Mouse (Mus musculus) stomach, embryonic 16.5 days (tissue): ENCODE measurements around the gene Thrap3. TPM values are rescaled to one million over a fixed set of nuclear protein-coding genes. Genes with fewer than 3 reads are reported as not detected.

Experiments
- ATAC-seq: fragments of 200-750 bp; cut with Nextera tagmentation; 2 replicates; pipeline ENCODE4 v1.8.0; 2017; ENCODE audit warnings: moderate number of reproducible peaks, moderate TSS enrichment; ENCODE audit not compliant: insufficient read depth, low FRiP score
- H3K27ac ChIP-seq: fragments of 300-500 bp; sonication (generic); 2 replicates; pipeline ENCODE4 v1.5.1; 2014; ENCODE audit warnings: low read length
- H3K27me3 ChIP-seq: fragments of 300-500 bp; sonication (generic); 2 replicates; pipeline ENCODE4 v1.6.1; 2014; ENCODE audit warnings: low read length, control low read depth, mixed read lengths; ENCODE audit not compliant: control insufficient read depth, insufficient read depth
- H3K36me3 ChIP-seq: fragments of 300-500 bp; sonication (generic); 2 replicates; pipeline ENCODE4 v1.6.1; 2014; ENCODE audit warnings: low read length; ENCODE audit not compliant: control insufficient read depth, insufficient read depth
- H3K4me1 ChIP-seq: fragments of 300-500 bp; sonication (generic); 2 replicates; pipeline ENCODE4 v1.6.1; 2014; ENCODE audit warnings: low read length, control low read depth, mixed read lengths; ENCODE audit not compliant: control insufficient read depth, insufficient read depth
- H3K4me2 ChIP-seq: fragments of 300-500 bp; sonication (generic); 2 replicates; pipeline ENCODE4 v1.6.1; 2014; ENCODE audit warnings: low read depth, low read length, mixed read lengths
- H3K4me3 ChIP-seq: fragments of 300-500 bp; sonication (generic); replicated peaks from 2 replicates; pipeline ENCODE4 v1.5.1; 2014; ENCODE audit warnings: mild to moderate bottlenecking, low read length
- H3K9ac ChIP-seq: fragments of 300-500 bp; sonication (generic); 2 replicates; pipeline ENCODE4 v1.6.1; 2014; ENCODE audit warnings: low read length
- H3K9me3 ChIP-seq: fragments of 300-500 bp; sonication (generic); replicated peaks from 2 replicates; pipeline ENCODE4 v1.6.1; 2016; ENCODE audit warnings: low read length, control low read depth; ENCODE audit not compliant: control insufficient read depth
- WGBS: fragments of 180-500 bp; shearing (Covaris S2); extraction: QIAGEN DNeasy Blood & Tissue Kit; methylation state at CpG from one replicate; pipeline ENCODE4 v1.1.7; 2014; 5-methylcytosine and 5-hydroxymethylcytosine counted together
- polyA plus RNA-seq: library from polyadenylated mRNA; unstranded; fragments of >200 nt; fragmentation: Nextera tagmentation; extraction: Ambion mirVana; gene quantifications from 2 replicates; pipeline ENCODE4 v1.2.1, GENCODE M21; 2015

Thrap3 gene
- polyA plus RNA-seq, 1 experiment from 2014 or later, result 176 TPM

DNA sequence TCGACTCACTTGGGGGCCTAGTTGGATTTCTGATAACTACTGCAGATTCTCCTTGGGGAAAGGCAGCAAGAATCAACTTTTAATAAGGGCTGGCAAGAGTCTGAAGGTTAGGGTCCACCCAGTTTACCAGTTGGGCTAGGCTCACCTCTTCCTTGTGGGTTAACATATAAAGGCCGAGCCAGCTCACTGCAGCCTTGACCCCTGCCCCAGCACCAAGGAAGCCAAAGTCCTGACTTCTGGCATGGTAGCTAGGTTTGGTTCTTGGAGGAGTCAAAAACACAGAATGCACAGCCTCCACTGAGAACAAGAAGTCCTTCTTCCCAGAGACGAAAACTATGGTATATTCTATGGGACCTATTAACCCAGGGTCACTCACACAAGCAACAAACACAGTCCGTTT, 38.9 kb downstream of the Thrap3 start:
- ATAC-seq, result no peak

DNA sequence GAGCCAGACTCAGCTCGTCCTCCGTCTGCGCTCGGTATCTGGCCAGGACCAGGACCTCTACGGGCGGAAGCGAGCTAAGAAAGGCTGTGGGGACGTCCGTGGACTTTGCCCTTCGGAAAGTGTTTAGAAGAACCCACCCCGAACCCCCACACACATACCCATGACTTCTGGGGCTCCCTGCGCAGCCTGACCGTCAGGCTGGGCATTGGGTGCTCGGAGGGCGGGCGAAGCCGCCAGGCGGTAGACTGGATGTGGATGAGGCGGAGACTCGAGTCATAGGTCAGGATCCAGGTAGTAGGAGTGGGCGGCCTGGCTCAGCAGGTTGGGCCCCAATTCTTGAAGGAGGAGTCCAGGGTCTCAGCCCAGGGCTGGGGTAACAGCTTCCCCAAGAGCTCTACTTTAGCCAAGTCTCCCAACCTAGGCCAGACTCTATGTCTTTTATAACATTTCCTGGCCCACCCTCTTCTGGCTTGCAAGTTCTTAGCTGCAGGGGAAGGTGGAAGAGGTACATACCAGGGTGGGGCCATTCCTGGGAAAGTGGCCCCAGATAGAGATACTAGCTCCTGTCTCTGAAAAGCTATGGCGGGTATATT, 39.4 kb downstream of the Thrap3 start, which contains the start of gene Sh3d21:
TSS of gene Sh3d21 (minus strand) at position 425 of the 593 bp plus-strand sequence.
- Histone ChIP-seq H3K4me3 (peak within 1 kb of the TSS; percentile 54), H3K4me2 (peak within 1 kb of the TSS; percentile 91), H3K4me1 (peaks cover 10% of the 10 kb centered on the region), H3K27me3 (no peaks in the 10 kb centered on the region), H3K36me3 (no peaks in the 10 kb centered on the region), H3K9me3 (no peaks in the 10 kb centered on the region), H3K27ac (peak within 1 kb of the TSS; percentile 94), H3K9ac (peak within 1 kb of the TSS; percentile 82)
- WGBS, result 4% methylated on average over 22 of the region's 22 CpGs
- ATAC-seq, result peak; percentile 51

More for the DNA sequence above, 38.9 kb downstream of the Thrap3 start:
- Histone ChIP-seq H3K4me2 (peak overlapping the region; percentile 91), H3K27me3 (no peaks in the 10 kb centered on the region), H3K4me1 (peaks cover 10% of the 10 kb centered on the region), H3K36me3 (peaks cover 3% of the 10 kb centered on the region; the same call in 1 of the 2 replicates), H3K27ac (peak overlapping the region; percentile 94), H3K9me3 (no peaks in the 10 kb centered on the region), H3K9ac (no peak overlapping the region), H3K4me3 (peak overlapping the region; percentile 54; the same call in 1 of the 2 replicates)
- WGBS, result 48% methylated on average over 4 of the region's 4 CpGs

DNA sequence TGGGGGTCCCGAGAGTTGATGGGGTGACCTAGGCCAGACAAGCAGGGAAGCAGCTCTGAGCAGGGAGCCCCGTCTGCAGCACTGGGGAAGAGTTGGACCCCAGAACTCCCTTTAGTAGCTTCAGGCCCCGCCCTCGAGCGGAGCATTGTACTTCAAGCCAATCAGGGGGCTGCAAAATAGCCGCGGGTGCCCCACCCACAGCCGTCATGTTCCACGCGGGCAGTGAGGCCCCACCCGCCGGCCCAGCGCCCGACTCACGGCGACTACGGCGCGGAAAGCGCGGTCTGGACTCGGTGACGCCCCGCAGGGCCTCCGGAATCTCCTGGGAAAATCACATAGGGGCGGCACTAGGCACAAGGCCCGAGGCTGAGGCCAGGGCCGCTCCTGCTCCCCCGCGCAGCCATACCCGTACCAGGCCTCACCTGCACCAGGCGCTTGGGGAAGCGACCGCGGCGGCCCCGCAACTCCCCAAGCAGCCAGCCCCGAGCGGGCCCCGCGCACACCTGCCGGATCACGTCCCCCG, 40.0 kb downstream of the Thrap3 start:
- H3K9me3 ChIP-seq, result no peaks in the 10 kb centered on the region
- H3K4me1 ChIP-seq, result peaks cover 10% of the 10 kb centered on the region
- H3K9ac ChIP-seq, result peak overlapping the region; percentile 82
- no peaks in the 10 kb centered on the region for H3K36me3 ChIP-seq
- H3K4me2 ChIP-seq, result peak overlapping the region; percentile 91
- peak; percentile 93 for ATAC-seq
- under 1% methylated on average over 44 of the region's 44 CpGs for WGBS
- no peaks in the 10 kb centered on the region for H3K27me3 ChIP-seq
- H3K4me3 ChIP-seq, result peak overlapping the region; percentile 54
- peak overlapping the region; percentile 94 for H3K27ac ChIP-seq

DNA sequence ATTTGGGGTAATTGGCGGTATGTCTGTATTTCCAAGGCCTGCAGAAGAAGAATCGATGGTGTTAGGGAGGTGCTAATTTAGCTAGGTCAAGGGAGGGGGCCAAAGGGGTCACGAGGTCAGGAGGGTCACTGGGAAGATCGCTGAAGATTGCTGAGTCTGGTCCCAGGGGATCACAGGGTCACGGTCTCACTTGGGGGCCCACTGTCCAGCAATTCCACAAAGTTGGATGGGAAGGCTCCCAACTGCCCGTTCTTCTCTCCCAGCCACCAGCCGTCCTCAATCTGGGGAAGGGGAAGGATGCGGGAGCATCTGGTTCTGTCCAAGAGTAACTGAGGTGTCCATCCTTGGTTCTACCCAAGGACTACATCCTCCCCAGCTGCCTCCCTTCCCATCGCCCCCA, 40.6 kb downstream of the Thrap3 start:
- Histone ChIP-seq H3K4me2 (peak overlapping the region; percentile 91), H3K9ac (peak overlapping the region; percentile 82), H3K9me3 (no peaks in the 10 kb centered on the region), H3K4me1 (peaks cover 10% of the 10 kb centered on the region), H3K27me3 (no peaks in the 10 kb centered on the region), H3K36me3 (no peaks in the 10 kb centered on the region), H3K4me3 (peak overlapping the region; percentile 54), H3K27ac (peak overlapping the region; percentile 94)
- no peak for ATAC-seq
- WGBS, result 61% methylated on average over 9 of the region's 9 CpGs

DNA sequence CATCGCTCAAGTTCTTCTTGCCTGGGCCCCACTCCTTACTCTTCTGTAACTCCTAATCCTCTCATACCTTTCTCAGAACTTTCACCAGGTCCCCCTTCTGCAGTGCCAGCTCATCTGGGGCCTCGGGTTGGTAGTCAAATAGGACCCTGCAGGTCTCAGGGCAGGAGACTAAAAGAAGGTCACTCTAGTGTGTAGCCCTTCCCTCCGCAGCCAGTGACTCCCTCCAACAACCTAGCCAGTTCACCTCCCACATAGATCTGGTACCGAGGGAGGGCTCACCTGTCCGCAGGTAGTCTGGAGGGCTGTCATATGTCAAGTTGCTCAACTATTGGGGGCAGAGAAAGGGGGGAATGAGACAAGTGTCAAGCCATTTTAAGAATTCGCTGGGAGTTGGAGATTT, 41.1 kb downstream of the Thrap3 start:
- ATAC-seq, result no peak
- H3K4me2 ChIP-seq, result no peak overlapping the region
- WGBS, result 86% methylated on average over 6 of the region's 6 CpGs

DNA sequence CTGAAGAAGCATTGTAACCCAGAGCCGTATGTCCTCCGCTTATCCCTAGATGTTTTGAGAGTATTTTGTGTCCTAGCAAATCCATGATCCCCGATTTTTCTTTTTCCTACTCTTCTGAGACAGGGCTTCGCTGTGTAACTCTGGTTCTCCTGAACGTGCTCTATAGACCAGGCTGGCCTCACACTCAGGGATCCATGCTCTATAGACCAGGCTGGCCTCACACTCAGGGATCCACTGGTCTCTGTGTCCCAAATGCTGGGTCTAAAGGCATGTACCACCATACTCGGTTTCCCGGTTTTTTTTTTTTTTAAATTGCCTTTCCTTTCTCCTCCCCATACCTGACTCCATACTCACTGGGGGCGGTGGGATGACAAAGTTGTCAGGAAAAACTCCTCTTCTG, 41.6 kb downstream of the Thrap3 start:
- H3K9ac ChIP-seq, result no peak overlapping the region
- H3K27ac ChIP-seq, result no peak overlapping the region
- 89% methylated on average over 8 of the region's 8 CpGs for WGBS
- H3K9me3 ChIP-seq, result no peaks in the 10 kb centered on the region
- no peaks in the 10 kb centered on the region for H3K27me3 ChIP-seq
- no peak overlapping the region for H3K4me3 ChIP-seq
- no peak for ATAC-seq
- H3K36me3 ChIP-seq, result 0 out of 2 replicates have a peak, but pooled peaks cover 3% of the 10 kb centered on the region
- H3K4me2 ChIP-seq, result no peak overlapping the region
- H3K4me1 ChIP-seq, result peaks cover 12% of the 10 kb centered on the region

More for the DNA sequence above, 41.1 kb downstream of the Thrap3 start:
- H3K27me3 ChIP-seq, result no peaks in the 10 kb centered on the region
- no peak overlapping the region for H3K4me3 ChIP-seq
- peaks cover 10% of the 10 kb centered on the region for H3K4me1 ChIP-seq
- 0 out of 2 replicates have a peak, but pooled peaks cover 2% of the 10 kb centered on the region for H3K36me3 ChIP-seq
- no peak overlapping the region for H3K27ac ChIP-seq
- H3K9me3 ChIP-seq, result no peaks in the 10 kb centered on the region
- H3K9ac ChIP-seq, result no peak overlapping the region

DNA sequence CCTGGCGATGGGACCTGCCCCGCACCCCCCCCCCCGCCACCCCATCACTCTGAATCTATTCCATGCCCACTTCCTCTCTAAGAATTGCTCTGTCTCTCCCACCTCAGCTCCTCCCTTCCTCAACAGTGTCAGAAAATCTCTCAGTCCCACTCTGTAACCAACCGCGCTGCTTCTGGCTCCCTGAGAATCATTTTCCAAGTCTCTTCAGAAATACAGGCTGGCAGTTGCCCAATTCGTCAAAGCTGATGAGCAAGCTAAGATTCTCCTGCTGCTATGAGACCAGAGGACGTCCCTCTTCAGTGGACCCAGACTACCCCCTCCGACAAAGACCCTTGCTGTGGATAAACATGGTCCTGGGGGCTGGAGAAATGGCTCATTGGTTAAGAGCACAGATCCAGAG, 43.1 kb downstream of the Thrap3 start:
- H3K9me3 ChIP-seq, result no peaks in the 10 kb centered on the region
- no peak overlapping the region for H3K9ac ChIP-seq
- no peak overlapping the region for H3K27ac ChIP-seq
- H3K36me3 ChIP-seq, result 0 out of 2 replicates have a peak, but pooled peaks cover 3% of the 10 kb centered on the region
- no peak overlapping the region for H3K4me2 ChIP-seq
- no peaks in the 10 kb centered on the region for H3K27me3 ChIP-seq
- H3K4me1 ChIP-seq, result peaks cover 22% of the 10 kb centered on the region
- H3K4me3 ChIP-seq, result no peak overlapping the region
- ATAC-seq, result no peak
- 70% methylated on average over 8 of the region's 8 CpGs for WGBS

DNA sequence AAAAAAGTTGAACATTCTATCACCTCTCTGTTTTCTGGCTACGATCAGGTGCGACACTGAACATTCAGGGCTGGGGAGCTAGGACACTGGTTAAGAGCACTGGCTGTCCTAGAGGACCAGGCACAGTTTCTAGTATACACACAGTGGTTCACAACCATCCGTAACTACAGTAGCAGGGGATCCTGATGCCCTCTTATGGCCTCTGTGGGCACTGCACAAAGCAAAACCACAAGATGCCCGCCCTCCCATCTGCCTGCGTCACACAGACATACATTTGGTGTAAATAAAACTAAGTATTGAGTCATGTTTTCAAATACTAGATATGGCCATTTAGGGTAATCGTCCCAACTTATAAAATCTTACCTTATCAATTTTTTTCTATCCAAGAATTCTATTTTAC, 45.0 kb downstream of the Thrap3 start:
- H3K27ac ChIP-seq, result no peak overlapping the region
- H3K9ac ChIP-seq, result no peak overlapping the region
- no peaks in the 10 kb centered on the region for H3K9me3 ChIP-seq
- ATAC-seq, result no peak
- no peak overlapping the region for H3K4me3 ChIP-seq
- H3K4me1 ChIP-seq, result peaks cover 12% of the 10 kb centered on the region
- no peak overlapping the region for H3K4me2 ChIP-seq
- 85% methylated on average over 6 of the region's 6 CpGs for WGBS
- H3K36me3 ChIP-seq, result 0 out of 2 replicates have a peak, but pooled peaks cover 3% of the 10 kb centered on the region
- no peaks in the 10 kb centered on the region for H3K27me3 ChIP-seq

DNA sequence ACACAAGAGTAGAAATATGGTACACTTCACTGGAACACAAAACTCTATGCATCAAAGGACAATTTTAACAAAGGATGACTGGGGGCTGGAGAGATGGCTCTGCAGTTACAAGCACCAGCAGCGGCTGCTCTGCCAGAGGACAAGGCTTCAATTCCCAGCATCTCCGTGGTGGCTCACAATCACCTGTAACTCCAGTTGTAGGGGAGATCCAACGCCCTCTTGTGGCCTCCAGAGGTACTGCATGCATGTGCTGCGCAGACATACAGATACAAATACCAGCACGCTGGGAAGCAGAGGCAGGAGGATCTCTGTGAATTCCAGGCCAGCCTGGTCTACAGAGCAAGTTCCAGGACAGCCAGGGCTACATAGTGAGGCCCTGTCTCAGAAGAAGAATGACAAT, 45.9 kb downstream of the Thrap3 start:
- Histone ChIP-seq H3K4me2 (no peak overlapping the region), H3K27me3 (no peaks in the 10 kb centered on the region), H3K9me3 (no peaks in the 10 kb centered on the region), H3K36me3 (0 out of 2 replicates have a peak, but pooled peaks cover 3% of the 10 kb centered on the region), H3K4me1 (peaks cover 12% of the 10 kb centered on the region; the same call in 1 of the 2 replicates), H3K27ac (0 out of 2 replicates have a peak overlapping the region, but pooled peaks have one; percentile 83), H3K9ac (no peak overlapping the region), H3K4me3 (no peak overlapping the region)
- no peak for ATAC-seq
- 62% methylated on average over 5 of the region's 5 CpGs for WGBS
